Mouse (Mus musculus) kidney, embryonic 16.5 days (tissue): ENCODE data around the gene Yipf2. TPM values are rescaled to one million over a fixed set of nuclear protein-coding genes. Genes with fewer than 3 reads are reported as not detected.

ENCODE experiments used
- ATAC-seq: fragments of 200-750 bp; cut with Nextera tagmentation; 2 replicates; pipeline ENCODE4 v1.8.0; 2017; ENCODE audit warnings: moderate TSS enrichment; ENCODE audit not compliant: low FRiP score, low TSS enrichment
- H3K27ac ChIP-seq: fragments of 300-500 bp; sonication (generic); 2 replicates; pipeline ENCODE4 v1.5.1; 2014; ENCODE audit warnings: low read length
- H3K27me3 ChIP-seq: fragments of 300-500 bp; sonication (generic); 2 replicates; pipeline ENCODE4 v1.6.1; 2014; ENCODE audit warnings: low read length, control low read depth, mixed read lengths; ENCODE audit not compliant: insufficient read depth
- H3K36me3 ChIP-seq: fragments of 300-500 bp; sonication (generic); 2 replicates; pipeline ENCODE4 v1.6.1; 2014; ENCODE audit warnings: low read length, control low read depth, mixed read lengths; ENCODE audit not compliant: insufficient read depth
- H3K4me1 ChIP-seq: fragments of 300-500 bp; sonication (generic); 2 replicates; pipeline ENCODE4 v1.6.1; 2014; ENCODE audit warnings: low read length, control low read depth, mixed read lengths; ENCODE audit not compliant: insufficient read depth
- H3K4me2 ChIP-seq: fragments of 300-500 bp; sonication (generic); replicated peaks from 2 replicates; pipeline ENCODE4 v1.6.1; 2014; ENCODE audit warnings: low read depth, low read length
- H3K4me3 ChIP-seq: fragments of 300-500 bp; sonication (generic); 2 replicates; pipeline ENCODE4 v1.5.1; 2014; ENCODE audit warnings: mild to moderate bottlenecking, low read length
- H3K9ac ChIP-seq: fragments of 300-500 bp; sonication (generic); replicated peaks from 2 replicates; pipeline ENCODE4 v1.6.1; 2014; ENCODE audit warnings: low read length
- H3K9me3 ChIP-seq: fragments of 300-500 bp; sonication (generic); 2 replicates; pipeline ENCODE4 v1.6.1; 2016; ENCODE audit warnings: low read length, control low read depth
- WGBS: fragments of 180-500 bp; shearing (Covaris S2); extraction: QIAGEN DNeasy Blood & Tissue Kit; methylation state at CpG from one replicate; pipeline ENCODE4 v1.1.7; 2014; 5-methylcytosine and 5-hydroxymethylcytosine counted together
- polyA plus RNA-seq: library from polyadenylated mRNA; unstranded; fragments of >200 nt; fragmentation: Nextera tagmentation; extraction: Ambion mirVana; gene quantifications from 2 replicates; pipeline ENCODE4 v1.2.1, GENCODE M21; 2015

Gene Yipf2
- polyA plus RNA-seq, 1 experiment from 2014 or later, result 40.1 TPM

GRCm38 (mm10) chr9:21566538-21566937 lies 26.1 kb downstream of the Yipf2 start:
- 85% methylated on average over 1 of the region's 1 CpGs for WGBS
- Histone ChIP-seq H3K27ac (no peak overlapping the region), H3K9me3 (no peaks in the 10 kb centered on the region), H3K4me1 (no peaks in the 10 kb centered on the region), H3K36me3 (peaks cover 20% of the 10 kb centered on the region), H3K4me2 (no peak overlapping the region), H3K4me3 (no peak overlapping the region), H3K27me3 (no peaks in the 10 kb centered on the region), H3K9ac (no peak overlapping the region)
- ATAC-seq, result no peak

GRCm38 (mm10) chr9:21565004-21565586 lies 27.5 kb downstream of the Yipf2 start:
- Histone ChIP-seq H3K4me3 (no peak overlapping the region), H3K9me3 (no peaks in the 10 kb centered on the region), H3K27ac (no peak overlapping the region), H3K4me1 (no peaks in the 10 kb centered on the region), H3K4me2 (no peak overlapping the region), H3K9ac (no peak overlapping the region), H3K27me3 (no peaks in the 10 kb centered on the region), H3K36me3 (peaks cover 8% of the 10 kb centered on the region)
- ATAC-seq, result no peak
- 81% methylated on average over 4 of the region's 4 CpGs for WGBS

- WGBS, result 83% methylated on average over 1 of the region's 1 CpGs
- Histone ChIP-seq H3K4me1 (no peaks in the 10 kb centered on the region), H3K9me3 (no peaks in the 10 kb centered on the region), H3K27ac (no peak overlapping the region), H3K27me3 (no peaks in the 10 kb centered on the region), H3K9ac (no peak overlapping the region), H3K4me3 (no peak overlapping the region), H3K4me2 (no peak overlapping the region), H3K36me3 (peaks cover 2% of the 10 kb centered on the region; the same call in 1 of the 2 replicates)
- ATAC-seq, result no peak
Observed at GRCm38 (mm10) chr9:21564420-21564819, 28.2 kb downstream of the Yipf2 start.

- WGBS, result 90% methylated on average over 3 of the region's 3 CpGs
- Histone ChIP-seq H3K4me3 (no peak overlapping the region), H3K4me2 (no peak overlapping the region), H3K27ac (no peak overlapping the region), H3K9ac (no peak overlapping the region), H3K27me3 (no peaks in the 10 kb centered on the region), H3K9me3 (no peaks in the 10 kb centered on the region), H3K4me1 (peaks cover 6% of the 10 kb centered on the region; the same call in 1 of the 2 replicates), H3K36me3 (peaks cover 5% of the 10 kb centered on the region; the same call in 1 of the 2 replicates)
- ATAC-seq, result no peak
Observed at GRCm38 (mm10) chr9:21559151-21559550, 33.5 kb downstream of the Yipf2 start.

GRCm38 (mm10) chr9:21558366-21558765 lies 34.3 kb downstream of the Yipf2 start:
- Histone ChIP-seq H3K4me1 (peaks cover 6% of the 10 kb centered on the region; the same call in 1 of the 2 replicates), H3K9me3 (no peaks in the 10 kb centered on the region), H3K4me2 (no peak overlapping the region), H3K27ac (no peak overlapping the region), H3K36me3 (peaks cover 5% of the 10 kb centered on the region; the same call in 1 of the 2 replicates), H3K9ac (no peak overlapping the region), H3K4me3 (no peak overlapping the region), H3K27me3 (no peaks in the 10 kb centered on the region)
- 75% methylated on average over 4 of the region's 4 CpGs for WGBS
- ATAC-seq, result peak; percentile 47

GRCm38 (mm10) chr9:21557556-21557955 lies 35.1 kb downstream of the Yipf2 start:
- Histone ChIP-seq H3K36me3 (peaks cover 5% of the 10 kb centered on the region; the same call in 1 of the 2 replicates), H3K9ac (no peak overlapping the region), H3K4me3 (no peak overlapping the region), H3K27ac (no peak overlapping the region), H3K27me3 (no peaks in the 10 kb centered on the region), H3K9me3 (no peaks in the 10 kb centered on the region), H3K4me2 (no peak overlapping the region), H3K4me1 (peaks cover 6% of the 10 kb centered on the region; the same call in 1 of the 2 replicates)
- no peak for ATAC-seq
- WGBS, result 93% methylated on average over 2 of the region's 2 CpGs

- Histone ChIP-seq H3K4me3 (no peak overlapping the region), H3K4me2 (no peak overlapping the region), H3K9ac (no peak overlapping the region), H3K27ac (no peak overlapping the region), H3K9me3 (no peaks in the 10 kb centered on the region), H3K4me1 (peaks cover 6% of the 10 kb centered on the region; the same call in 1 of the 2 replicates), H3K36me3 (peaks cover 5% of the 10 kb centered on the region; the same call in 1 of the 2 replicates), H3K27me3 (no peaks in the 10 kb centered on the region)
- 84% methylated on average over 2 of the region's 2 CpGs for WGBS
- no peak for ATAC-seq
Observed at GRCm38 (mm10) chr9:21556996-21557395, 35.6 kb downstream of the Yipf2 start.

- no peak for ATAC-seq
- Histone ChIP-seq H3K27me3 (no peaks in the 10 kb centered on the region), H3K36me3 (peaks cover 9% of the 10 kb centered on the region), H3K4me1 (peaks cover 6% of the 10 kb centered on the region; the same call in 1 of the 2 replicates), H3K9ac (no peak overlapping the region), H3K27ac (no peak overlapping the region), H3K4me2 (no peak overlapping the region), H3K4me3 (no peak overlapping the region), H3K9me3 (no peaks in the 10 kb centered on the region)
- WGBS, result 89% methylated on average over 6 of the region's 6 CpGs
Observed at GRCm38 (mm10) chr9:21555198-21555742, 37.4 kb downstream of the Yipf2 start.

- Histone ChIP-seq H3K27ac (no peak overlapping the region), H3K4me2 (no peak overlapping the region), H3K36me3 (peaks cover 12% of the 10 kb centered on the region), H3K27me3 (no peaks in the 10 kb centered on the region), H3K9ac (no peak overlapping the region), H3K4me1 (peaks cover 7% of the 10 kb centered on the region; the same call in 1 of the 2 replicates), H3K9me3 (no peaks in the 10 kb centered on the region), H3K4me3 (no peak overlapping the region)
- no peak for ATAC-seq
- 82% methylated on average over 6 of the region's 6 CpGs for WGBS
Observed at GRCm38 (mm10) chr9:21553607-21554273, 38.9 kb downstream of the Yipf2 start.

- 92% methylated on average over 2 of the region's 2 CpGs for WGBS
- peaks cover 8% of the 10 kb centered on the region; the same call in 1 of the 2 replicates for H3K36me3 ChIP-seq
- no peak overlapping the region for H3K9ac ChIP-seq
- no peaks in the 10 kb centered on the region for H3K9me3 ChIP-seq
- ATAC-seq, result no peak
- H3K4me1 ChIP-seq, result peaks cover 8% of the 10 kb centered on the region
- no peaks in the 10 kb centered on the region for H3K27me3 ChIP-seq
- no peak overlapping the region for H3K4me3 ChIP-seq
- no peak overlapping the region for H3K4me2 ChIP-seq
- no peak overlapping the region for H3K27ac ChIP-seq
Observed at GRCm38 (mm10) chr9:21551049-21551448, 41.6 kb downstream of the Yipf2 start.
